Mouse (Mus musculus) liver, embryonic 12.5 days (tissue): ENCODE results near the gene Narfl. TPM values are rescaled to one million over a fixed set of nuclear protein-coding genes. Genes with fewer than 3 reads are reported as not detected.

Source experiments
- ATAC-seq: fragments of 200-750 bp; cut with Nextera tagmentation; 2 replicates; pipeline ENCODE4 v1.8.0; 2017; ENCODE audit warnings: moderate number of reproducible peaks, mild to moderate bottlenecking, moderate library complexity
- H3K27ac ChIP-seq: fragments of 300-500 bp; sonication (generic); 2 replicates; pipeline ENCODE4 v1.5.1; 2016; ENCODE audit warnings: mild to moderate bottlenecking
- H3K27me3 ChIP-seq: fragments of 300-500 bp; sonication (generic); replicated peaks from 2 replicates; pipeline ENCODE4 v1.6.1; 2016; ENCODE audit warnings: mild to moderate bottlenecking, moderate library complexity
- H3K36me3 ChIP-seq: fragments of 300-500 bp; sonication (generic); 2 replicates; pipeline ENCODE4 v1.6.1; 2016; ENCODE audit warnings: mild to moderate bottlenecking, moderate library complexity
- H3K4me1 ChIP-seq: fragments of 300-500 bp; sonication (generic); 2 replicates; pipeline ENCODE4 v1.6.1; 2016
- H3K4me2 ChIP-seq: fragments of 300-500 bp; sonication (generic); 2 replicates; pipeline ENCODE4 v1.6.1; 2016; ENCODE audit warnings: mild to moderate bottlenecking, moderate library complexity
- H3K4me3 ChIP-seq: fragments of 300-500 bp; sonication (generic); 2 replicates; pipeline ENCODE4 v1.5.1; 2016; ENCODE audit warnings: mild to moderate bottlenecking, moderate library complexity
- H3K9ac ChIP-seq: fragments of 300-500 bp; sonication (generic); 2 replicates; pipeline ENCODE4 v1.6.1; 2016; ENCODE audit warnings: mild to moderate bottlenecking, moderate library complexity
- H3K9me3 ChIP-seq: fragments of 300-500 bp; sonication (generic); replicated peaks from 2 replicates; pipeline ENCODE4 v1.6.1; 2016; ENCODE audit warnings: mild to moderate bottlenecking, moderate library complexity
- WGBS: fragments of 180-500 bp; shearing (Covaris S2); methylation state at CpG from one replicate; pipeline ENCODE4 v1.1.7; 2016; ENCODE audit not compliant: insufficient replicate concordance; 5-methylcytosine and 5-hydroxymethylcytosine counted together
- polyA plus RNA-seq: library from polyadenylated mRNA; unstranded; fragments of >200 nt; fragmentation: Nextera tagmentation; extraction: Ambion mirVana; gene quantifications from 2 replicates; pipeline ENCODE4 v1.2.1, GENCODE M21; 2016

Gene Narfl
- polyA plus RNA-seq, 1 experiment from 2014 or later: 18.9 TPM

DNA sequence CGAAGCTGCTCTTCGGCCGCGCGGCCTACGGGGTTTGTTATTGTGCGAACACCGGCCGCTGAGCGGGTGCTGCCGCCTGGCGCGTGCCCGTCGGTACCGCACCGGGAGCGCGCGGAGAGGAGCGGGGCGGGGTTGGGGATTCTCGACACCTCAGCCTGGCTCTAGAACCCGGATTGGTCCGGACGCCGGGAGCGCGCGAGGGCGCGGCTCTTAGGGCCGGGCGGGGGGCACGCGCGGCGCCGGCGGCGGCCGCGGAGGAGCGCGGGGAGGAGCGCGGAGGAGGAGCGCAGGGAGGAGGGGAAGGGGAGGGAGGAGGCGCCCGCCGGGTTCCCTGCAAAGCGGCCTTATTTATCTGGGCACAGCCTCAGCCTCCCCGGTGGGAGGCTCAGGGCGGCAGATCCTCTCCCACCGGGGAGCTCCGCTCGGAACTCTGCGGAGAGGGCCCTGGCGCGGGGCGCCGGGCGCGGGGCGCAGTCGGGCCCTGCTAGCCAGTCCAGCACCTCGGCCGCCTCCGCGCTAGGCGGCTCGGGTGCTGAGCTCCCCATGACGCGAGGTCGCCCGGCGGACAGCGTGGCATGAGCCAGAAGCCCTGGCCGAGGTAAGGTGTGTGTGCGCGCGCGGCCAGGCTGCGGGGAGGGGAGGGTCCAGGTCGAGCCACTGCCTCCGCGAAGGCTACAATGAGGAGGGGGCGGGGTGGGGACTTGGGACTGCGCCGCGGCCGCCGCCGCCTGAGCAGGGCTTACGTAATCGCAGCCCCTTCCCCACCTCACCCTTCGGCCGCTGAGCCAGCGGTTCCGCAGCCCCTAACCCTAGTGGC is 35.4 kb downstream of the Narfl start, which contains the start of gene Fbxl16:
Gene Fbxl16 (plus strand): TSS at position 297 of the 817 bp plus-strand sequence.
- H3K9ac ChIP-seq: peak within 1 kb of the TSS; percentile 25; the same call in 1 of the 2 replicates
- H3K4me3 ChIP-seq: peak within 1 kb of the TSS; percentile 55
- no peak; the same call in 1 of the 2 replicates for ATAC-seq
- peaks cover 87% of the 10 kb centered on the region for H3K27me3 ChIP-seq
- peak within 1 kb of the TSS; percentile 77 for H3K4me2 ChIP-seq
- H3K9me3 ChIP-seq: no peaks in the 10 kb centered on the region
- WGBS: 1% methylated on average over 98 of the region's 100 CpGs
- H3K27ac ChIP-seq: no peak within 1 kb of the TSS
- H3K4me1 ChIP-seq: peaks cover 14% of the 10 kb centered on the region
- no peaks in the 10 kb centered on the region for H3K36me3 ChIP-seq

DNA sequence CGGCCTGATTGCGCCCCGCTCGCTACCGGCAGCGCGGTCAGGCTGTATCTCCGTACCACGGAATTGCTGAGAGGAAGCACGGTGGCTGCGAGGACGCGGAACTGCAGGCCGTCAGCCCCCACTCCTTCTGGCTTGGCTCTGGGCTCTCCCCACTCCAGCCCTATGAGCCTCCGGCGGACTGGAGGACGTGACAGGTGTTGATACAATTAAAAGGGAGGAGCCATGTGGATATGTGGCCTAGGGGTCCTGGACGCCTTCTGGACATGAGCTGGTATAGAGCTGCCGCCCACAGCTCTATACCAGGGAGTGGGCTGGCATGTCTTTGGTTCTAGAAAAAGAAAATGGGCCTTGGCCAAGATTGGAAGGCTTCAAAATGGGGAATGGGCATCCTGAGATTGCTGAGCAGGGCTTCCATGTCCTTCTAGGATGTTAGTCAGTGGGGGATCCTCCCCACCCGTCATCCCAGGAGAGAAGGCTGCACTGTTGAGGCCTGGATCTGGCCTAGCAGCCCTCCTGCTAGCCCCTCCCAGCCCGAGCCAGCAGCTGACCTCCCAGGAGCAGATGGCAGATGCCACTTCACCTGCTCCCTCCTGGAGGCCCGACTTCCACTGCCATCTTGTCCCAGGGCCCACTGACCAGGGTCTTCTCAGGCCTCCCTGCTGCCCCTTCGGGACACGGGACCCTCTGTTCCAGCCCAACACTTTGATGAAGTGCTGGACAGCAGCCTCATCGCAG is 36.2 kb downstream of the Narfl start:
- peaks cover 14% of the 10 kb centered on the region for H3K4me1 ChIP-seq
- ATAC-seq: no peak; the same call in 1 of the 2 replicates
- H3K4me2 ChIP-seq: peak overlapping the region; percentile 77
- no peaks in the 10 kb centered on the region for H3K9me3 ChIP-seq
- no peak overlapping the region for H3K9ac ChIP-seq
- 12% methylated on average over 24 of the region's 25 CpGs for WGBS
- no peaks in the 10 kb centered on the region for H3K36me3 ChIP-seq
- H3K4me3 ChIP-seq: peak overlapping the region; percentile 55
- H3K27ac ChIP-seq: no peak overlapping the region
- peaks cover 90% of the 10 kb centered on the region for H3K27me3 ChIP-seq

DNA sequence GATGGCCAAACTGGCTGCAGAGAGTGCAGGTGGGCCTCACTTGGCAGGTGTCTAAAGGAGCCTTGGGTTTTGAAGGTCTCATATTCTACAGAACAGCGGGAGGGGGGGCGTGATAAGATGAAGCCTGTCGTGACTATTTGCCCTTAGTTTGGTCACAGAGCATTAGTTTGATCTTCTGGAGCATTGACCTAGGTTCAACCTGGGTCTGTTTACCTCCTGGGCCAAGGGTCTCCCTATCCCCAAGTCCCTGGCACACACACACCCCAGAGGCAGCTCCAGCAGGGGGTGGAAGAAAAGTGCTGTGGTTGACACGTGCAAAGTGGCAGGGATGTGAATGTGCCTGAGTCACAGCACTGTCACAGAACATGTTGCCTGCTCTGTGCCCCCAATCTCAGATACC is 37.3 kb downstream of the Narfl start:
- Histone ChIP-seq H3K9ac (no peak overlapping the region), H3K4me2 (no peak overlapping the region), H3K36me3 (no peaks in the 10 kb centered on the region), H3K9me3 (no peaks in the 10 kb centered on the region), H3K27ac (no peak overlapping the region), H3K4me1 (peaks cover 14% of the 10 kb centered on the region), H3K4me3 (no peak overlapping the region), H3K27me3 (peaks cover 97% of the 10 kb centered on the region)
- no peak for ATAC-seq
- WGBS: 52% methylated on average over 4 of the region's 4 CpGs

DNA sequence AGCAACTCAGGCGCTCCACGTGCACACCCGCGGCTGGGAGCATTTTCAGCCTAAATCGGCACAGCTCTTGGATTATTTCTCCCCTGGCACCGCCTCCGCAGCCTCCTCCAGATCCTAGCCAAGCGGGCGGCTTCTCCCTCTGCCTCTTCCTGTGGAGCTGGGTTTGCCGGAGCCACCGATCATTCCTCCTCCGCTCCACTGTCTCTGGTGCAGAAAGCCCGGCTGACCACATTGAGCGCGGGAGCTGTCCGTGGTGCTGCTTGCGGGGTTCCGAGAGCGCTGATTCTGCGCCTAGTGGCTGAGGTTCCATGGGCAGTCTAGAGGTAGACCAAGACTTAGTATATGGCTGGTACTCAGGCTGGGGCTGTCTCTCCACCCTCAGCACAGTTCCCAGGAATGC is 39.9 kb downstream of the Narfl start:
- Histone ChIP-seq H3K36me3 (no peaks in the 10 kb centered on the region), H3K9ac (no peak overlapping the region), H3K4me1 (peaks cover 13% of the 10 kb centered on the region), H3K4me3 (no peak overlapping the region), H3K27me3 (peaks cover 98% of the 10 kb centered on the region), H3K9me3 (no peaks in the 10 kb centered on the region), H3K27ac (no peak overlapping the region), H3K4me2 (no peak overlapping the region)
- 2% methylated on average over 20 of the region's 20 CpGs for WGBS
- no peak for ATAC-seq

DNA sequence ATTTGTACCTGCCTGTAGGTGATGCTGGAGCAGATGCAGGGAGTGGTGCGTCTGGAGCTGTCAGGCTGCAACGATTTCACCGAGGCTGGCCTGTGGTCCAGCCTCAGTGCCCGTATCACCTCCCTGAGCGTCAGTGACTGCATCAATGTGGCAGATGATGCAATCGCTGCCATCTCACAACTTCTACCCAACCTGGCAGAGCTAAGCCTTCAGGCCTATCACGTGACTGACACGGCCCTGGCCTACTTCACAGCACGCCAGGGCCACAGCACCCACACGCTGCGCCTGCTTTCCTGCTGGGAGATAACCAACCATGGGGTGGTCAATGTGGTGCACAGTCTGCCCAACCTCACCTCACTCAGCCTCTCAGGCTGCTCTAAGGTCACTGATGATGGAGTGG is 44.1 kb downstream of the Narfl start:
- H3K4me1 ChIP-seq: peaks cover 10% of the 10 kb centered on the region
- peaks cover 97% of the 10 kb centered on the region for H3K27me3 ChIP-seq
- no peak overlapping the region for H3K27ac ChIP-seq
- H3K4me2 ChIP-seq: no peak overlapping the region
- no peak overlapping the region for H3K9ac ChIP-seq
- H3K9me3 ChIP-seq: no peaks in the 10 kb centered on the region
- H3K4me3 ChIP-seq: no peak overlapping the region
- no peaks in the 10 kb centered on the region for H3K36me3 ChIP-seq
- WGBS: 67% methylated on average over 11 of the region's 11 CpGs
- ATAC-seq: no peak

DNA sequence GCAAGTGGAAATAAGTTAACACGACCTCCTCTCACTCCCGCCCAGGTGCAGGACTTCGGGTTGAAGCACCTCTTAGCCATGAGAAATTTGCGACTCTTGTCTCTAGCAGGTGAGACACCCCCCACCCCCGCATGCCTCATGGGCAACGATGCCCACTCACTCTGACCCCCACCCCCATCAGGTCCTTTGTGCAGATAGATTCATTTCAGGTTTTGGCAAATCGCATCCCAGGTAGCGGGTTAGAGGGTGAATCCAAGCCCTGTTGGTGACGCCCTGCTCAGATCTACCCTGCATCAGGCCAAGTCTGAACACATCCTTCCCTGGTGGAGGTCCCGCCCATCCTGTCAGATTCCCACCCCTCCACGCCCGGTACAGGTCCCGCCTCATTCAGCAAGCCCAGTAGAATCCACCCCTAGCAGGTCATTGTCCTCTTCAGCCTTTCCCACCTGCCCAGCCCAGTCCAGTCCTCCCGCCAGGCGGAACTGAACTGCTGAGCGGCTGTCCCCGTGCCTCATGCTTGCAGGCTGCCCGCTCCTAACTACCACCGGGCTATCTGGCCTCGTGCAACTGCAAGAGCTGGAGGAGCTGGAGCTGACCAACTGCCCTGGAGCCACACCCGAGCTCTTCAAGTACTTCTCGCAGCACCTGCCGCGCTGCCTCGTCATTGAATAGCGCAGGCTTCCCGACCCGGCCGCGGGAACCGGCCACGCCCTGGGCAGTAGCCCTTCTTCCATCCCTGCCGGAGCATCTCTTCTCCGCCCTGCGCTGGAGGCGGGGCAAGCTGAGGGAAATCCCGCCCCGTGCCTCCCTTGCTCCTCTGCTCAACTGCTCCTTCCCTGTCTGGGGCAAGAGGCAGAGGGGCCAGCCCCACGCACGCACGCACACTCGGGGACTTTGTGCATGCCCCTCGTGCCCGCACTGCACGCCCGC is 45.5 kb downstream of the Narfl start:
- Histone ChIP-seq H3K36me3 (no peaks in the 10 kb centered on the region), H3K4me1 (peaks cover 17% of the 10 kb centered on the region), H3K9me3 (no peaks in the 10 kb centered on the region), H3K27ac (no peak overlapping the region), H3K27me3 (peaks cover 84% of the 10 kb centered on the region), H3K4me3 (peak overlapping the region; percentile 22), H3K4me2 (peak overlapping the region; percentile 44), H3K9ac (no peak overlapping the region)
- ATAC-seq: peak; percentile 45
- 4% methylated on average over 46 of the region's 46 CpGs for WGBS

DNA sequence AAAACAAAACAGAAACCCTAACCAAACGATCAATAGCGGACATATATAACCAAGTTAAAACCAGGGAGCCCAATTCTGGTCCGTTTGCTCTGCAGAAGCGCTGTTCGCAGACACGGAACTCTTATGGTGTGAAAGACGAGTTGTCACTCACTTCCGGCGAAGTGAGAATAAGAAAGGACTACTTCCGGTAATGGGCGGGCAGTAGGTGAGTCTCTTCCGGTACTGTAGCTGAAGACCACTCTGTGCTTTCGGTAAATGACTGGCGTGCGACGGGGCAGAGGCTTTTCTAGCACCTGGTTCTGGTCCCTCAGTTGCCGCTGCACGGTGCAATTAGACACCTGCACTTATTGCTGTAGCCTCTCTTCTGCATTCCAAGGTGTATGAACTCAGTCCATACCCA is 49.9 kb downstream of the Narfl start, which contains the start of gene Wdr24:
Gene Wdr24 (plus strand): TSS at position 176 of the 400 bp plus-strand sequence.
- ATAC-seq: peak; percentile 73; the same call in 1 of the 2 replicates
- Histone ChIP-seq H3K27me3 (peaks cover 42% of the 10 kb centered on the region), H3K36me3 (peaks cover 33% of the 10 kb centered on the region), H3K4me1 (peaks cover 49% of the 10 kb centered on the region), H3K9ac (peak within 1 kb of the TSS; percentile 76), H3K4me2 (peak within 1 kb of the TSS; percentile 87), H3K4me3 (peak within 1 kb of the TSS; percentile 73), H3K9me3 (no peaks in the 10 kb centered on the region), H3K27ac (peak within 1 kb of the TSS; percentile 80)
- WGBS: 1% methylated on average over 18 of the region's 18 CpGs

DNA sequence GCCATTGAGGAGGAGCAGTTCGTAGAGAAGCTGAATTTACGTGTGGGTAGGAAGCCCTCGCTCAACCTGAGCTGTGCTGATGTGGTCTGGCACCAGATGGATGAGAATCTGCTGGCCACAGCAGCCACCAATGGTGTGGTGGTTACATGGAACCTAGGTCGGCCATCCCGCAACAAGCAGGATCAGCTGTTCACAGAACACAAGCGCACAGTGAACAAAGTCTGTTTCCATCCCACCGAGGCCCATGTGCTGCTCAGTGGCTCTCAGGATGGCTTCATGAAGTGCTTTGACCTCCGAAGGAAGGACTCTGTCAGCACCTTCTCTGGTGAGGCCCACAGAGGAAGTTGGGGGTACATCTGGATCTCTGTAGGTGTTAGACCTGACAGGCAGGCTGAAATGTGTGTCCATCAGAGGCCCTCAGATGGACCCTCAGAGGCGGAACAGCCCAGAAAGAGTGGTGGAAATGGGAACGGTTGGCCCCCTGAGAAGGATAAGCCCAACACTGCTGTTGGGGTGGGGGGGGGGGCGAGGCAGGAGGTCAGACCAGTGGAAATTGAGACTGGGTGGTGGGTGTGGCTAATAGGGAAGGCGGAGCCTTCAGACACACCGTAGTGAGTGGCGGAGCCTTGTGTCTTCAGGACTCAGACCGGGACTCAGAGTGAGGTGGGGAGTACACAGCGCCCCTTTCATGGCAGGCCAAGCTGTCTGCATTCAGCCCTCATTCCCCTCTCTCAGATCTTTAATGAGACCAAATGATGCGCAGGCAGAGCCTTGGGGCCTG is 51.0 kb downstream of the Narfl start:
- Histone ChIP-seq H3K4me3 (peak overlapping the region; percentile 73), H3K27me3 (peaks cover 31% of the 10 kb centered on the region), H3K27ac (peak overlapping the region; percentile 80), H3K4me2 (peak overlapping the region; percentile 87), H3K4me1 (peaks cover 52% of the 10 kb centered on the region), H3K36me3 (peaks cover 34% of the 10 kb centered on the region), H3K9me3 (no peaks in the 10 kb centered on the region), H3K9ac (peak overlapping the region; percentile 76)
- 54% methylated on average over 16 of the region's 17 CpGs for WGBS
- ATAC-seq: no peak; the same call in 1 of the 2 replicates

DNA sequence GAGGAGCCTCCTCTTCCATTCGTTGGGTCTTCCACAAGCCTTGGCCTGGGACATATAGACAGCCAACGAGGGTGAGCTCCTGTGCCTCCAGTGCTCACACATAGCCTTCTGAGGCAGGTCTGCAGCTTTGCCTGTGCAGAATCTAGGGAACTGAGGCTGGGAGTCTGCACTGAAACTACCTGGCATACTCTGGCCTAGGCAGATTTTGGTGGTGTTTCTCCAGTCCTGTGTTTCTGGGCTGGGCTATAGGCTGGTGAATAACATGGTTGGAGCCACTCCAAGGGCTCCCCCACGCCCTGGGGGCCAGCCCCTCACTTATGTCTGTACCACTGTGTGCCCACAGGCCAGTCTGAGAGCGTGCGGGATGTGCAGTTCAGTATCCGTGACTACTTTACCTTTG is 51.7 kb downstream of the Narfl start:
- 83% methylated on average over 6 of the region's 6 CpGs for WGBS
- peak overlapping the region; percentile 76 for H3K9ac ChIP-seq
- peak overlapping the region; percentile 87 for H3K4me2 ChIP-seq
- H3K4me1 ChIP-seq: peaks cover 57% of the 10 kb centered on the region
- no peak for ATAC-seq
- H3K27me3 ChIP-seq: peaks cover 23% of the 10 kb centered on the region
- peaks cover 41% of the 10 kb centered on the region for H3K36me3 ChIP-seq
- peak overlapping the region; percentile 73 for H3K4me3 ChIP-seq
- no peak overlapping the region for H3K27ac ChIP-seq
- H3K9me3 ChIP-seq: no peaks in the 10 kb centered on the region

DNA sequence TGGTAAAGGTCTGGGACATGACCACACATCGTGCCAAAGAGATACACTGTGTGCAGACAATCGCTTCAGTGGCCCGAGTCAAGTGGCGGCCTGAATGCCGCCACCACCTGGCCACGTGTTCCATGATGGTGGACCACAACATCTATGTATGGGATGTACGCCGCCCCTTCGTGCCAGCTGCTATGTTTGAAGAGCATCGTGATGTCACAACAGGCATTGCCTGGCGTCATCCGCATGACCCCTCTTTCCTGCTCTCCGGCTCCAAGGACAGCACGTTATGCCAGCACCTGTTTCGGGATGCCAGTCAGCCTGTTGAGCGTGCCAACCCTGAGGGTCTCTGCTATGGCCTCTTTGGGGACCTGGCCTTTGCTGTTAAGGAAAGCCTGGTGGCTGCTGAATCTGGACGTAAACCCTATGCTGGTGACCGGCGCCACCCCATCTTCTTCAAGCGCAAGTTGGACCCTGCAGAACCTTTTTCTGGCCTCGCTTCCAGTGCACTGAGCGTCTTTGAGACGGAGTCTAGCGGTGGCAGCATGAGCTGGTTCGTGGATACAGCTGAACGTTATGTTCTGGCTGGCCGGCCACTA is 52.5 kb downstream of the Narfl start:
- H3K9me3 ChIP-seq: no peaks in the 10 kb centered on the region
- no peak for ATAC-seq
- 91% methylated on average over 27 of the region's 27 CpGs for WGBS
- H3K36me3 ChIP-seq: peaks cover 49% of the 10 kb centered on the region
- no peak overlapping the region for H3K9ac ChIP-seq
- no peak overlapping the region for H3K27ac ChIP-seq
- no peak overlapping the region for H3K4me3 ChIP-seq
- H3K4me2 ChIP-seq: no peak overlapping the region
- H3K4me1 ChIP-seq: peaks cover 65% of the 10 kb centered on the region
- H3K27me3 ChIP-seq: peaks cover 17% of the 10 kb centered on the region
